23 mouse cellular contexts compared by ENCODE assay signal in the genomic region with DNA sequence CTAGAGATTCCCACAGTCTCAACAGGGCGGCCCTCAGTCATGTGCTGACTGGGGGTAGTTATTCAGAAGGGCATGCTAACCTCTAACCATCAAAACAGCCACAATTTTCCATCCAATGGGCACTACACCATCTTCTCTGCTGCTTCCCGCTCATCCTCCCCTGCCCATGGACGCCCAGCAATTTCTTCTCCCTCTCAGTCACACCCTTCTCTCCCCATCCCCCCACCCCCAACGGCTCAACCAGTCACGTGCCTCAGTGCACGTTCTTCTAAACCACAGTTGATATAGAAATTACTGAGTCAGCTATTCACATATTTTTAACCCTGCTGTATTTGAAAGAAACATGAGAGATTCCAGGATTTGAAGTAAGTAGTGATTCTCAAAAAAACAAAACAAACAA.
DNase-seq lines count a peak whose midpoint lies in the region; ATAC-seq lines count a peak whose summit lies in the region.
"Had no signal": no experiment of that assay in that cellular context is flagged by ENCODE, and none has a peak within 500 bp of the region (broad histone marks: within the 10 kb centered on the region; RNA-seq: fewer than 3 reads in every experiment).

No protein-coding gene starts in this region.

- no peaks in the 10 kb centered on the region for H3K27me3 ChIP-seq in liver, embryonic 11.5 days (replicated peaks; ENCODE audit: control insufficient read depth, insufficient read depth, low read length)
- H3K27me3 ChIP-seq: heart, embryonic 13.5 days; hindbrain, embryonic 13.5 days had no signal

- no peak overlapping the region for H3K9ac ChIP-seq in liver, embryonic 11.5 days (ENCODE audit: low read depth, low read length)
- H3K9ac ChIP-seq: forebrain, postnatal 0 days; heart, embryonic 13.5 days; hindbrain, embryonic 13.5 days had no signal

- no peak overlapping the region for H3K27ac ChIP-seq in liver, embryonic 11.5 days (ENCODE audit: low read depth, low read length)
- H3K27ac ChIP-seq: heart, adult 2 months; heart, embryonic 13.5 days; hindbrain, embryonic 13.5 days had no signal

- H3K4me1 ChIP-seq in liver, embryonic 11.5 days (replicated peaks; ENCODE audit: control insufficient read depth, insufficient read depth, low read length), result 0 out of 2 replicates have a peak, but pooled peaks cover 5% of the 10 kb centered on the region

- no peak overlapping the region for H3K4me2 ChIP-seq in liver, embryonic 11.5 days
- H3K4me2 ChIP-seq: heart, embryonic 13.5 days; hindbrain, embryonic 13.5 days had no signal

- H3K9me3 ChIP-seq in liver, embryonic 11.5 days (ENCODE audit: control insufficient read depth, low read length), result no peaks in the 10 kb centered on the region
- H3K9me3 ChIP-seq: heart, embryonic 13.5 days; hindbrain, embryonic 13.5 days had no signal

- H3K36me3 ChIP-seq in liver, embryonic 11.5 days (ENCODE audit: control insufficient read depth, insufficient read depth, low read length), result no peaks in the 10 kb centered on the region
- H3K36me3 ChIP-seq: heart, embryonic 13.5 days; hindbrain, embryonic 13.5 days had no signal

- no peak overlapping the region for H3K4me3 ChIP-seq in liver, embryonic 11.5 days (ENCODE audit: low read depth, low read length)
- H3K4me3 ChIP-seq: heart, adult 2 months; heart, embryonic 13.5 days; hindbrain, embryonic 13.5 days had no signal

- WGBS in liver, embryonic 11.5 days, result 40% methylated on average over 6 of the region's 6 CpGs

- ATAC-seq in CD4-positive, CD25-positive, alpha-beta regulatory T cell, adult 4 months, result no peak
- peak; percentile 49; the same call in 1 of the 2 replicates for ATAC-seq in liver, embryonic 11.5 days (replicated peaks; ENCODE audit: low FRiP score)
- ATAC-seq: forebrain, postnatal 0 days; lung, postnatal 0 days had no signal

- peak; percentile 31 for DNase-seq in CD4-positive, CD25-positive, alpha-beta regulatory T cell, adult 2 months (ENCODE audit: low read depth, low spot score)
- DNase-seq in thymus, postnatal 0 days (ENCODE audit: low spot score), result peak; percentile 30
- DNase-seq in thymus, postnatal 10 days (ENCODE audit: low spot score in 2 of 2), result no peak
- no peak for DNase-seq in liver, embryonic 11.5 days (ENCODE audit: low spot score)
- DNase-seq in urinary bladder, postnatal 25 days (ENCODE audit: low spot score), result no peak
- no peak for DNase-seq in ovary, postnatal 10 days (ENCODE audit: low spot score)
- DNase-seq in yolk sac, embryonic 10.5 days (ENCODE audit: low spot score), result no peak
- DNase-seq: adrenal gland, postnatal 14 days; cerebellum, adult 8-10 months; cerebellum, postnatal 36 days; forebrain, postnatal 0 days; gastrocnemius, postnatal 36 days; heart, adult 2 months; heart, postnatal 36 days; kidney, adult 9 months; kidney, postnatal 25 days; layer of hippocampus, postnatal 36 days; midbrain, embryonic 14.5 days; right cerebral cortex, postnatal 14 days had no signal

Comparison
In these comparisons a context has a peak if more than half of its experiments do, and no peak if none do; other contexts are left out.
1. DNase-seq: peak in CD4-positive, CD25-positive, alpha-beta regulatory T cell, adult 2 months (single experiment) and thymus, postnatal 0 days (single experiment); none in thymus, postnatal 10 days (0 of 2), liver, embryonic 11.5 days (single experiment), urinary bladder, postnatal 25 days (single experiment), ovary, postnatal 10 days (single experiment) and yolk sac, embryonic 10.5 days (single experiment).